Mouse (Mus musculus) neural tube, embryonic 14.5 days (tissue): Measurements from ENCODE around the gene Card10. TPM values are rescaled to one million over a fixed set of nuclear protein-coding genes. Genes with fewer than 3 reads are reported as not detected.

ENCODE experiments used
- ATAC-seq: fragments of 200-750 bp; cut with Nextera tagmentation; 2 replicates; pipeline ENCODE4 v1.8.0; 2017; ENCODE audit warnings: low read depth, mild to moderate bottlenecking, moderate TSS enrichment, moderate library complexity
- H3K27ac ChIP-seq: fragments of 300-500 bp; sonication (generic); 2 replicates; pipeline ENCODE4 v1.5.1; 2014; ENCODE audit warnings: low read depth, mild to moderate bottlenecking, control low read depth, low read length, moderate library complexity, mixed read lengths
- H3K27me3 ChIP-seq: fragments of 300-500 bp; sonication (generic); 2 replicates; pipeline ENCODE4 v1.6.1; 2014; ENCODE audit warnings: low read length; ENCODE audit not compliant: control insufficient read depth, insufficient read depth
- H3K36me3 ChIP-seq: fragments of 300-500 bp; sonication (generic); 2 replicates; pipeline ENCODE4 v1.6.1; 2014; ENCODE audit warnings: low read length, mixed read lengths; ENCODE audit not compliant: control insufficient read depth, insufficient read depth
- H3K4me1 ChIP-seq: fragments of 300-500 bp; sonication (generic); 2 replicates; pipeline ENCODE4 v1.6.1; 2014; ENCODE audit warnings: low read length; ENCODE audit not compliant: control insufficient read depth, insufficient read depth
- H3K4me2 ChIP-seq: fragments of 300-500 bp; sonication (generic); 2 replicates; pipeline ENCODE4 v1.6.1; 2014; ENCODE audit warnings: mild to moderate bottlenecking, low read depth, low read length, control low read depth
- H3K4me3 ChIP-seq: fragments of 300-500 bp; sonication (generic); 2 replicates; pipeline ENCODE4 v1.5.1; 2014; ENCODE audit warnings: low read depth, low read length, control low read depth, mixed read lengths
- H3K9ac ChIP-seq: fragments of 300-500 bp; sonication (generic); replicated peaks from 2 replicates; pipeline ENCODE4 v1.6.1; 2014; ENCODE audit warnings: low read depth, mild to moderate bottlenecking, control low read depth, low read length, mixed read lengths
- H3K9me3 ChIP-seq: fragments of 300-500 bp; sonication (generic); 2 replicates; pipeline ENCODE4 v1.6.1; 2016; ENCODE audit warnings: low read length; ENCODE audit not compliant: control insufficient read depth
- WGBS: fragments of 180-500 bp; shearing (Covaris S2); extraction: QIAGEN DNeasy Blood & Tissue Kit; methylation state at CpG from one replicate; pipeline ENCODE4 v1.1.7; 2014; 5-methylcytosine and 5-hydroxymethylcytosine counted together
- polyA plus RNA-seq: library from polyadenylated mRNA; unstranded; fragments of >200 nt; fragmentation: Nextera tagmentation; extraction: Ambion mirVana; gene quantifications from 2 replicates; pipeline ENCODE4 v1.2.1, GENCODE M21; 2014

Card10 gene
- polyA plus RNA-seq, 1 experiment from 2014 or later = 1.8 TPM

- H3K36me3 ChIP-seq = no peaks in the 10 kb centered on the region
- WGBS = 1% methylated on average over 5 of the region's 5 CpGs
- H3K27me3 ChIP-seq = no peaks in the 10 kb centered on the region
- H3K9ac ChIP-seq = no peak overlapping the region
- H3K4me2 ChIP-seq = no peak overlapping the region
- no peak; the same call in 1 of the 2 replicates for ATAC-seq
- 0 out of 2 replicates have a peak, but pooled peaks cover 3% of the 10 kb centered on the region for H3K4me1 ChIP-seq
- H3K4me3 ChIP-seq = no peak overlapping the region
- no peak overlapping the region for H3K27ac ChIP-seq
- no peaks in the 10 kb centered on the region for H3K9me3 ChIP-seq
Measured at GRCm38 (mm10) chr15:78744206-78744605, 58.6 kb downstream of the Card10 start.

GRCm38 (mm10) chr15:78742831-78743230 lies 60.0 kb downstream of the Card10 start:
- Histone ChIP-seq H3K4me1 (0 out of 2 replicates have a peak, but pooled peaks cover 3% of the 10 kb centered on the region), H3K27ac (no peak overlapping the region), H3K4me3 (no peak overlapping the region), H3K9me3 (no peaks in the 10 kb centered on the region), H3K27me3 (no peaks in the 10 kb centered on the region), H3K36me3 (no peaks in the 10 kb centered on the region), H3K4me2 (no peak overlapping the region), H3K9ac (no peak overlapping the region)
- no peak for ATAC-seq
- 95% methylated on average over 8 of the region's 10 CpGs for WGBS

GRCm38 (mm10) chr15:78740662-78741061 lies 62.2 kb downstream of the Card10 start:
- Histone ChIP-seq H3K4me2 (no peak overlapping the region), H3K36me3 (no peaks in the 10 kb centered on the region), H3K9me3 (no peaks in the 10 kb centered on the region), H3K27ac (no peak overlapping the region), H3K9ac (no peak overlapping the region), H3K4me1 (peaks cover 24% of the 10 kb centered on the region), H3K27me3 (no peaks in the 10 kb centered on the region), H3K4me3 (no peak overlapping the region)
- WGBS = 75% methylated on average over 12 of the region's 12 CpGs
- ATAC-seq = no peak

GRCm38 (mm10) chr15:78737146-78737545 lies 65.7 kb downstream of the Card10 start:
- no peak overlapping the region for H3K4me3 ChIP-seq
- no peaks in the 10 kb centered on the region for H3K9me3 ChIP-seq
- H3K9ac ChIP-seq = no peak overlapping the region
- no peaks in the 10 kb centered on the region for H3K36me3 ChIP-seq
- peak overlapping the region; percentile 92 for H3K27ac ChIP-seq
- 47% methylated on average over 6 of the region's 6 CpGs for WGBS
- no peaks in the 10 kb centered on the region for H3K27me3 ChIP-seq
- 0 out of 2 replicates have a peak overlapping the region, but pooled peaks have one; percentile 3 for H3K4me2 ChIP-seq
- H3K4me1 ChIP-seq = peaks cover 24% of the 10 kb centered on the region
- ATAC-seq = no peak

GRCm38 (mm10) chr15:78736681-78737100 lies 66.2 kb downstream of the Card10 start:
- no peak overlapping the region for H3K9ac ChIP-seq
- 10% methylated on average over 7 of the region's 7 CpGs for WGBS

GRCm38 (mm10) chr15:78736181-78736579 lies 66.7 kb downstream of the Card10 start:
- Histone ChIP-seq H3K9ac (0 out of 2 replicates have a peak overlapping the region, but pooled peaks have one; percentile 21), H3K4me2 (peak overlapping the region; percentile 9; the same call in 1 of the 2 replicates), H3K9me3 (no peaks in the 10 kb centered on the region), H3K27me3 (no peaks in the 10 kb centered on the region), H3K27ac (peak overlapping the region; percentile 92), H3K36me3 (no peaks in the 10 kb centered on the region), H3K4me1 (peaks cover 24% of the 10 kb centered on the region), H3K4me3 (no peak overlapping the region)
- WGBS = 33% methylated on average over 3 of the region's 3 CpGs
- ATAC-seq = no peak

More at GRCm38 (mm10) chr15:78736681-78737100, 66.2 kb downstream of the Card10 start:
- peak overlapping the region; percentile 92 for H3K27ac ChIP-seq
- peak overlapping the region; percentile 3; the same call in 1 of the 2 replicates for H3K4me2 ChIP-seq
- no peaks in the 10 kb centered on the region for H3K9me3 ChIP-seq
- H3K36me3 ChIP-seq = no peaks in the 10 kb centered on the region
- ATAC-seq = peak; percentile 72
- peaks cover 24% of the 10 kb centered on the region for H3K4me1 ChIP-seq
- H3K4me3 ChIP-seq = no peak overlapping the region
- H3K27me3 ChIP-seq = no peaks in the 10 kb centered on the region

- peak; percentile 83 for ATAC-seq
- no peaks in the 10 kb centered on the region for H3K36me3 ChIP-seq
- peaks cover 24% of the 10 kb centered on the region for H3K4me1 ChIP-seq
- H3K4me2 ChIP-seq = peak overlapping the region; percentile 9; the same call in 1 of the 2 replicates
- H3K9me3 ChIP-seq = no peaks in the 10 kb centered on the region
- WGBS = 9% methylated on average over 17 of the region's 17 CpGs
- no peaks in the 10 kb centered on the region for H3K27me3 ChIP-seq
- H3K4me3 ChIP-seq = no peak overlapping the region
- H3K27ac ChIP-seq = peak overlapping the region; percentile 92
- H3K9ac ChIP-seq = peak overlapping the region; percentile 18; the same call in 1 of the 2 replicates
Measured at GRCm38 (mm10) chr15:78735431-78736180, 67.2 kb downstream of the Card10 start.

GRCm38 (mm10) chr15:78731830-78732229 lies 71.0 kb downstream of the Card10 start:
- Histone ChIP-seq H3K9me3 (no peaks in the 10 kb centered on the region), H3K9ac (no peak overlapping the region), H3K4me1 (peaks cover 14% of the 10 kb centered on the region), H3K36me3 (no peaks in the 10 kb centered on the region), H3K4me3 (no peak overlapping the region), H3K27me3 (no peaks in the 10 kb centered on the region), H3K27ac (no peak overlapping the region), H3K4me2 (no peak overlapping the region)
- WGBS = 67% methylated on average over 4 of the region's 4 CpGs
- ATAC-seq = no peak

GRCm38 (mm10) chr15:78730315-78731049 lies 72.4 kb downstream of the Card10 start:
- WGBS = 81% methylated on average over 12 of the region's 12 CpGs
- Histone ChIP-seq H3K4me3 (no peak overlapping the region), H3K27me3 (no peaks in the 10 kb centered on the region), H3K9me3 (no peaks in the 10 kb centered on the region), H3K36me3 (no peaks in the 10 kb centered on the region), H3K9ac (no peak overlapping the region), H3K4me2 (no peak overlapping the region), H3K4me1 (peaks cover under 1% of the 10 kb centered on the region; the same call in 1 of the 2 replicates), H3K27ac (no peak overlapping the region)
- ATAC-seq = no peak
